Mouse (Mus musculus) lung, postnatal 10 days (tissue): ENCODE measurements around the gene Sec13.
A peak's percentile ranks its signal among the peaks of the same experiment; 100 is the strongest.

Experiments used
- DNase-seq: peaks from one replicate; pipeline ENCODE4 v3.0.0; 2021

Sec13 gene

GRCm38 (mm10) chr6:113697222-113698205 lies 43.0 kb downstream of the Sec13 start:
- peak; percentile 45 for DNase-seq

DNA sequence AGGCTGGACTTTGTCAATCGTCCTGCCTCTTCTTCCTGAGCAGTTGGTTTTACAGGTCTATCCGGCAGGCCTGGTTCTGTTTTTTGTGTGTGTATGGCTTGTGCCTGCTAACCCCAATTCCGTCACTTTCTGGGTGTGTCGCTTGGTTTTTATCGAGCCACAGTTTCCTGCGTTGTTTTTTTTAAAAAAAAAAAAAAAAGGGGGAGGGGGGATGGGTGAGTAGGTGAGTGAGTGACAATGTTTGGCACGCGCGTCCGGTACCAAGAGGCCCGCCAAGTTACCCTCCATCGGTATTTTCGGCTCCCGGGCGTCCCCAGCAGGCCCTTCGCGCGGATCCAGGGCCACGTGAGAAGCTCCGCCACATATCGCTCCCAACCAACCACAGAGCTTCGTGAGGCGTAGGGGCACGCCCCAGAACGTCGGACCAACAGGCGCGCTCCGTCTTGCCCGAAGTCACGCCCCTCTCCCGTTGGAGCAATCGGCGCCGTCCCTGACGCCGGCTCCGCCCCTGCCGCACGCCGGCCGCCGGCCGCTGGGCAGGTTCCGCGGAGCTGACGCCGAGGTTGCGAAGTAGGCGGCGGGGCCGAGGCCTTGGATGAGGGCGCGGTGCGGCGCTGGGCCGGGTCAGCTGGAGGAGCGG lies 43.8 kb downstream of the Sec13 start, which contains the start of gene Tatdn2:
Gene Tatdn2, plus strand, starts transcription at position 469 of the 640 bp plus-strand sequence.
- peak; percentile 98 for DNase-seq

GRCm38 (mm10) chr6:113695766-113696355 lies 44.7 kb downstream of the Sec13 start:
- DNase-seq: peak; percentile 19

GRCm38 (mm10) chr6:113695203-113695602 lies 45.3 kb downstream of the Sec13 start:
- DNase-seq: no peak

DNA sequence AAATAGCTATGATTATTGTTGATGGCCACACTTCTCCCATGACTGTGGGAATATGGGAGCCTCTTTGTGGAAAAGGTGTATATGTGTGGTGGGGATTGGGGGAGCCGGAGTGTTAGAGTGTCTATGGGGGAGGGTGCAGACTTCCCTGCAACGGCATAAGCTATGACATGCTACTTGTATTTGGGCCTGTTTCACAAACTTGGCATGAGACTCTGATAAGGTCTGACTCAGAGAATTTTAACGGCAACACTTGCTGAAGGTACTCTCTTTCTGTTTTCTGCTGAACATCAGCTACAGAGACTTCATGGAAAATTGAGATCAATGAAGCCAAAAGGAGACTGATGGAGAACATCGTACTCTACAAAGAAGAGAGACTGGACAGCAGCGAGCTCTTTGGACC lies 47.2 kb downstream of the Sec13 start:
- no peak for DNase-seq

GRCm38 (mm10) chr6:113692661-113693133 lies 47.8 kb downstream of the Sec13 start:
- no peak for DNase-seq

- no peak for DNase-seq
Measured at GRCm38 (mm10) chr6:113691084-113691462, 49.5 kb downstream of the Sec13 start.

DNA sequence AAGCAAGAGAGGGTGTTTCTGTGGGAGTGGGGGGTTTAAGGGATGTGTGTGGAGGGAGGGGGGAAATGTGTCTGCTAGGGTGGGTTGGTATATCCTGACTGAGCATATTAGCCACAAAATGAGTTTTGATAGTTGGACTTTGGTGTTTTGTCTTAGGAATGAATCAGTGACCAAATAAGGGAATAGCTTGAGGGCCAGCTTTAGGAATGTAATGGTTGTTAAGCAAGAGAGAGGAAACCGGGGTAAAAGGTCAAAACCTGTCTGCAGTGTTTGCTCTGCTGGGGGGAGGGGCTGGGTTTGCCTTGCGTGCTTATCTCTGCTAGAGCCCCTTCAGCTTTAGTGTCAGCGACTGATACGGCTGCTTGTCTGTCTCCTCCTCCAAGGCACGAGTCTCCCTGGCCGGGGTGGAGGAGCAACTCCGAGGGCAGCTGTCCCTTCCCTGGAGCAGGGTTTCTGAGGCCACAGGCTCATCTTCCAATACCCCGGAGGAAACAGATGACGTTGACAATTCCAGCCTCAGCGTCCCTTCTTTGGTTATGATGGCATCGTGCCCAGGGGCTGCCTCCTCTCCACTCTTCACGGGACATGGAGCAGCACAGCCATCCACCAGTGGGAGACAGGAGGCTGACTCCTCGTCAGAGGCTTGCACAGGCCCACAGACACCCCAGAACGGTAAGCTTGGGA lies 50.0 kb downstream of the Sec13 start:
- peak; percentile 87 for DNase-seq

DNA sequence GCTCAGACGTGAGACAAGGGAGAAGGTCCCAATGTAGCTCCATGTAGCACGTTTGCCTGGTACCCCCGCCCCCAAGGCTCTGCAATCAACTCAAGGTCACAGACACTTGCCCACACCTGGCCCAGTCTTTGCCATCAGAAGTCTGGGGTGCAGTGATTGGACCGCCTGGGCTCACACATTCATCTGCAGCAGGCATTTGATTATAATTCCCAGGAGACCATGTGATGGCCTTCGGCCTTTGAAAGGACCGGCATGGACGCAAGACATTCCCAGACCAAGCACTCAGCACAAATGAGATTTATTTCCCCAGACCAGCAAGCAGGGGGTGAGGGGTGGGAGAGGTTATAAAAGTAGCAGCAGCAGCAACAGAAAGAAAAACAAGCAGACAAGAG lies 50.5 kb downstream of the Sec13 start:
- peak; percentile 59 for DNase-seq

GRCm38 (mm10) chr6:113686551-113687125 lies 53.9 kb downstream of the Sec13 start:
- DNase-seq: peak; percentile 64

DNA sequence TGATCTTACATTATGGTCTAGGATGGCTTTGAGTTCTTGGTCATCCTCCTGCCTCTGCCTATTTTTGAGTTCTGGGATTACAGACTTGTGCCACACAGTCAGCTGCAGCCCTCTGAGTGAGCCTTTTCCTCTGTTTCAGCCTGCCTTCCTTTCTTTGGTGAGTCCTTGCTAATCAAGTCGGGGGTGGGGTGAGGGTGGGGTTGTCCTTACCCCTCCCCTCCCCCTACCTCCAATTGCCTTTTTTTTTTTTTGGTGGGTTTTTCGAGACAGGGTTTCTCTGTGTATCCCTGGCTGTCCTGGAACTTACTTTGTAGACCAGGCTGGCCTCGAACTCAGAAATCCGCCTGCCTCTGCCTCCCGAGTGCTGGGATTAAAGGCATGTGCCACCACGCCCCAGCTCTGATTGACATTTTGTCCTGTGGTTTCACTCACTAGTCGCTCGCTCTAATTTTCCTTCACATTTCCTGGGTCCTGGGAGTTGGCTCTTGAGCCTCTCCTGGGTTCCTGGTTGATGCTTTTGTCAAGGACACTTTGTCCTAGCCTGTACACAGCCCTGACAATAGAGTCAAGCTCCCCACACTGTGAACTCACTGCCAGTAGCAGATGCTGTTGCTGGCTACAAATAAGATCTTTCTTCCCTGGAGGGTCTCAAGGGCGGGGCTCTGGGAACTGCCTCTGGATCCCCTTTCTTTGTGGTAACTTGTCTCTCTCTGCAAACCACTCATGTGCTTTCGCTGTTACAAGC lies 57.3 kb downstream of the Sec13 start:
- no peak for DNase-seq

DNA sequence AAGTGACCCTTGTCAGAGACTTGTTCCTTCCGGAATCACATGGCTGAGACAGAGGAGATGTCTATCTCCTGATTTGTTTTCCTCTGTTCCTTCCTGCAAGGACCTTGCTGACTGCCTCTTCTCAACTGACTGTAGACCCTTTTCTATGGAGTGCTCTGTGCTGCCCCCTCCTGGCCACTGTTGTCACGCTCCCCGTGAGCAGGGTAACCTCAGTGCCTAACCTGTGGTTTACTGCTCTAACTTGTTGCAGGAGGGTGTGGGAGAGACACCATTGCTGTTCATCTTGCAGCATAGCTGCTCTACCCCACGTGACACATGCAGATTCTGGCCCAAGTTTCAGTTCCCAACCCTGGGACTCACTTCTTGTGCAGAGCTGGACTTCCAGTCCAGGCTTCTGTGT lies 59.3 kb downstream of the Sec13 start:
- peak; percentile 92 for DNase-seq

DNA sequence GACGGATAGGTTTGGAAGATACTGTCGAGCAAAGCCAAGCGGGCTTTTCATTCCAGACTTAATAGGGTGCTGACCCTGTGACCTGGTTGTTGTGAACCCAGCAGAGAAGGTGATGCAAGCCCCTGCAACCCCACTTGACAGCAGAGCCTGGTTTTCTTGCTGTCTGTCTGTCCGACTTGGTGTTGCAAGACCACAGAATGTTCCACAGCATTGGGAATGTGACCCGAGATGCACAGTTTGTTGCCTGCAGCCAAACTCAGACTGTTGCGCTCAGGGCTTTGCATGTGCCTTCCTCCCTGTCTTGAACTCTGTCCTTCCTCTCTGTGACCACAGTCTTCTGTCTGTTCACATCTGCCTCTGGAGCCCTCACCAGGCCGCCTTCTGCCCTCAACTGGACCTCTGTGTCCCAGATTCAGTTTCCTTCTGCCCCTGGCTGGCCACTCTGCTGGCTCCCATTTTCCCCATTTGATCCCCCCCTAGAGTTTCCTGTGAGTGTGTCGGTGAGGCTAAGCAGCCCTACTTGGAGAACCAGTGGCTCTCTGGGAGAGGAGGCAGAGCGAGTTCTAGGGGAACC lies 60.5 kb downstream of the Sec13 start:
- no peak for DNase-seq

GRCm38 (mm10) chr6:113678246-113679012 lies 62.1 kb downstream of the Sec13 start:
- no peak for DNase-seq
